ENCODE assay signal across 8 mouse cellular contexts in the genomic region with DNA sequence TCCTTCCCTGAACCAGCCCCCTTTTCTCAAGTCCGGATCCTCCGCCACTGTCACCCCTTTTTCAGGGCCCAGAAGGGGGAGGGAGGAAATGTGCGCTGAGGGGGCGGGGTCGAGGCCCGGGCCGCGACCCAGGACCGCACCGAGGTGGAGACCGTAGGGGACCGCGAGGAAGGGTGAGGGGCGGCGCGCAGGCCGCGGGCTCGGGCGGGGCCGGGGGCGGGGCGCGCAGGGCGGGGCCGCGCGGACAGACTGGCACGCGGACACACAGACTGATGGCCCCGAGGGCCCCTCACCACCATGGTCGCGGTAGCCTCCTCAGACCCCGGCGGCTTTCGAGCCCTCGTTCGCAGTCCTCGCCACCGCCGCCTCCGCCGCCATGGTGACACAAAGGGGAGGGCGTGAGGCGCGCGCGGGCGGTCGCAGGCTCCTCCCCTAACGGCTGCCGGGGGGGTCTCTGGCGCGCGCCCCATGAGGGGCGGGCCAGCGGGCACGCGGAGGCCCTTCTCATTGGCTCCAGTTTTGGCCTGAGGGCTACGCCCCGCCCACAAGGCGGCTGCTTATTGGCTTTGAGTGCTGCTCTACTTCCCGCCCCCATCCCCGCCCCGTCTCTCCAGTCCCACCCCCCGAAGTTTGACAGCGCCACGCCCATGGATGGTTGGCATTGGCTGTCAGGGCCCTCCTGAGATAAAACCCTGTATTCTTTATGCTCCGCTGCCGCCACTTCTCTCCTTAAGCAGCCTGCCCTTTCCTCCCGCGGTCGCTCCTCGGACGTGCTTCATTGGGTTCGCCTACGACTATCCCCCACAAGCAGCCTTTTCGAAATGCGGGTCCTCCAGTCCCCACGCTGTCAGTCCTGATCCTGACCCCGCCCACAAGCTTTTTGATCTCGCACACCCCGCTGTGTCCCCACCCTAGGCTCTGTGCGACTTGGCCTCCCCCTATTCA. TPM values are rescaled to one million over a fixed set of nuclear protein-coding genes. Genes with fewer than 3 reads are reported as not detected.
DNase-seq lines count a peak whose midpoint lies in the region; ATAC-seq and TF ChIP-seq lines count a peak whose summit lies in the region.

A gene (minus strand): TSS at position 428 of the 945 bp plus-strand sequence.

- DNase-seq in 3T3-L1 (ENCODE audit: low read depth, low spot score): peak; percentile 92
- DNase-seq in adrenal gland, postnatal 4 days (ENCODE audit: low spot score in 2 of 2): peak; percentile 83 to 88
- peak; percentile 99 for DNase-seq in embryonic facial prominence, embryonic 14.5 days (ENCODE audit: low spot score)
- peak; percentile 89 for DNase-seq in heart, adult 8-10 months (ENCODE audit: low spot score)
- peak; percentile 97 for DNase-seq in kidney, adult 9 months
- DNase-seq in limb, embryonic 14.5 days (ENCODE audit: low spot score): peak; percentile 99
- peak; percentile 100 for DNase-seq in midbrain, postnatal 0 days (ENCODE audit: low spot score)
- peak; percentile 91 to 93 for DNase-seq in spleen, postnatal 14 days (ENCODE audit: low spot score in 2 of 2)

- peak within 1 kb of the TSS; percentile 68 for H3K9ac ChIP-seq in embryonic facial prominence, embryonic 14.5 days (ENCODE audit: low read depth, low read length)
- H3K9ac ChIP-seq in limb, embryonic 14.5 days (ENCODE audit: low read depth, low read length, severe bottlenecking): peak within 1 kb of the TSS; percentile 68
- H3K9ac ChIP-seq in midbrain, postnatal 0 days (replicated peaks; ENCODE audit: low read length, poor library complexity, severe bottlenecking): peak within 1 kb of the TSS; percentile 95

- H3K27me3 ChIP-seq in embryonic facial prominence, embryonic 14.5 days (replicated peaks; ENCODE audit: control insufficient read depth, insufficient read depth, low read length): no peaks in the 10 kb centered on the region
- no peaks in the 10 kb centered on the region for H3K27me3 ChIP-seq in limb, embryonic 14.5 days (ENCODE audit: control insufficient read depth, insufficient read depth, low read length)
- no peaks in the 10 kb centered on the region for H3K27me3 ChIP-seq in midbrain, postnatal 0 days (ENCODE audit: insufficient read depth, low read length)

- peak within 1 kb of the TSS; percentile 60 for H3K4me3 ChIP-seq in embryonic facial prominence, embryonic 14.5 days (ENCODE audit: low read depth, low read length)
- peak within 1 kb of the TSS; percentile 79 for H3K4me3 ChIP-seq in limb, embryonic 14.5 days (replicated peaks; ENCODE audit: low read length)
- peak within 1 kb of the TSS; percentile 81 for H3K4me3 ChIP-seq in midbrain, postnatal 0 days (ENCODE audit: low read depth, low read length)

- no peaks in the 10 kb centered on the region for H3K9me3 ChIP-seq in embryonic facial prominence, embryonic 14.5 days (ENCODE audit: control insufficient read depth, low read length)
- H3K9me3 ChIP-seq in limb, embryonic 14.5 days (ENCODE audit: control insufficient read depth, low read length): no peaks in the 10 kb centered on the region
- H3K9me3 ChIP-seq in midbrain, postnatal 0 days (ENCODE audit: low read length): no peaks in the 10 kb centered on the region

- 1% methylated on average over 39 of the region's 84 CpGs for WGBS in embryonic facial prominence, embryonic 14.5 days
- WGBS in limb, embryonic 14.5 days: 1% methylated on average over 33 of the region's 84 CpGs
- WGBS in midbrain, postnatal 0 days: 1% methylated on average over 38 of the region's 84 CpGs

- ATAC-seq in embryonic facial prominence, embryonic 14.5 days (ENCODE audit: low read depth): peak; percentile 93
- peak; percentile 95 for ATAC-seq in limb, embryonic 14.5 days (ENCODE audit: low FRiP score, low read depth)
- peak; percentile 91 for ATAC-seq in midbrain, postnatal 0 days (ENCODE audit: low FRiP score)

- H3K4me2 ChIP-seq in embryonic facial prominence, embryonic 14.5 days (ENCODE audit: low read depth, low read length): peak within 1 kb of the TSS; percentile 78
- H3K4me2 ChIP-seq in limb, embryonic 14.5 days (replicated peaks; ENCODE audit: low read depth, low read length, severe bottlenecking): peak within 1 kb of the TSS; percentile 88
- peak within 1 kb of the TSS; percentile 68 for H3K4me2 ChIP-seq in midbrain, postnatal 0 days (ENCODE audit: low read depth, low read length, poor library complexity, severe bottlenecking)

- peaks cover 40% of the 10 kb centered on the region for H3K36me3 ChIP-seq in embryonic facial prominence, embryonic 14.5 days (ENCODE audit: control insufficient read depth, insufficient read depth, low read length)
- peaks cover 31% of the 10 kb centered on the region for H3K36me3 ChIP-seq in limb, embryonic 14.5 days (ENCODE audit: control insufficient read depth, insufficient read depth, low read length)
- peaks cover 25% of the 10 kb centered on the region for H3K36me3 ChIP-seq in midbrain, postnatal 0 days (ENCODE audit: insufficient read depth, low read length)

- TF ChIP-seq POLR2A in limb, embryonic 14.5 days (IDR thresholded peaks at IDR 0.05; ENCODE audit: borderline replicate concordance, extremely low read depth, insufficient read depth, insufficient read length): 0 out of 2 replicates have a peak, but pooled peaks have one; percentile 25

- H3K4me1 ChIP-seq in embryonic facial prominence, embryonic 14.5 days (ENCODE audit: control insufficient read depth, insufficient read depth, low read length): peaks cover 12% of the 10 kb centered on the region; the same call in 1 of the 2 replicates
- peaks cover 12% of the 10 kb centered on the region for H3K4me1 ChIP-seq in limb, embryonic 14.5 days (ENCODE audit: control insufficient read depth, insufficient read depth, low read length)
- peaks cover 14% of the 10 kb centered on the region for H3K4me1 ChIP-seq in midbrain, postnatal 0 days (ENCODE audit: insufficient read depth, low read length)

- H3K27ac ChIP-seq in embryonic facial prominence, embryonic 14.5 days (replicated peaks; ENCODE audit: low read depth, low read length): peak within 1 kb of the TSS; percentile 30; the same call in 1 of the 2 replicates
- H3K27ac ChIP-seq in limb, embryonic 14.5 days (replicated peaks; ENCODE audit: low read depth, low read length): no peak within 1 kb of the TSS; the same call in 1 of the 2 replicates
- peak within 1 kb of the TSS; percentile 89 for H3K27ac ChIP-seq in midbrain, postnatal 0 days (ENCODE audit: low read depth, low read length)

- TF ChIP-seq CTCF in midbrain, postnatal 0 days (IDR thresholded peaks at IDR 0.05): no peak

RNA-seq across cellular contexts. Expression of the gene that starts here (rescaled TPM):
- total RNA-seq in adrenal gland, postnatal 4 days (2021): 10 to 100 TPM; 19.3 to 22.9 TPM
- polyA plus RNA-seq in embryonic facial prominence, embryonic 14.5 days (2014; fragmentation: Nextera tagmentation; extraction: Ambion mirVana): 9.7 and 10.9 TPM in 2 replicates
- under 1 TPM; 0.32 to 0.60 (median 0.36) TPM for total RNA-seq in heart, adult 8-10 months (2022)
- 66.1 and 91.7 TPM in 2 replicates for polyA plus RNA-seq in limb, embryonic 14.5 days (2012; rRNA removed)
- 9.7 and 14.2 TPM in 2 replicates for polyA plus RNA-seq in limb, embryonic 14.5 days (2014; fragmentation: Nextera tagmentation; extraction: Ambion mirVana)
- total RNA-seq in midbrain, postnatal 0 days (2014; rRNA removed): 67.0 and 68.2 TPM in 2 replicates
- polyA plus RNA-seq in midbrain, postnatal 0 days (2015; fragmentation: Nextera tagmentation; extraction: Ambion mirVana): 113 TPM in 2 replicates

Comparison
In these comparisons a context has a peak if more than half of its experiments do, and no peak if none do; other contexts are left out.
1. RNA of the gene that starts here (total RNA-seq): 67.0 to 68.2 TPM in midbrain, postnatal 0 days and 19.3 to 22.9 TPM in adrenal gland, postnatal 4 days; 0.32 to 0.60 TPM in heart, adult 8-10 months; every median in the first group is over 10 times any median in the second.
2. Peak in DNase-seq in heart, adult 8-10 months; RNA of the gene not detected or under 1 TPM.
3. Peak in every context shown above with its lines, with median percentiles within 50 percentile points of each other: DNase-seq, ATAC-seq, H3K4me2 ChIP-seq, H3K4me3 ChIP-seq and H3K9ac ChIP-seq.